Mouse (Mus musculus) limb, embryonic 13.5 days (tissue): ENCODE measurements at regions not wholly inside any gene's neighbourhood (a gene's known extent, or its start where the extent isn't known, plus 50 kb on each side); places are given as distances from the start of the nearest gene placed in this dataset.

ENCODE experiments used
- ATAC-seq: fragments of 200-750 bp; cut with Nextera tagmentation; 2 replicates; pipeline ENCODE4 v1.8.0; 2017; ENCODE audit warnings: low read depth, moderate number of reproducible peaks, moderate TSS enrichment; ENCODE audit not compliant: low FRiP score
- H3K27ac ChIP-seq: fragments of 300-500 bp; sonication (generic); 2 replicates; pipeline ENCODE4 v1.5.1; 2015; ENCODE audit warnings: inconsistent platforms, mild to moderate bottlenecking, moderate library complexity
- H3K27me3 ChIP-seq: fragments of 300-500 bp; sonication (generic); 2 replicates; pipeline ENCODE4 v1.6.1; 2015; ENCODE audit warnings: mild to moderate bottlenecking, inconsistent platforms
- H3K36me3 ChIP-seq: fragments of 300-500 bp; sonication (generic); 2 replicates; pipeline ENCODE4 v1.6.1; 2015; ENCODE audit warnings: inconsistent platforms, mild to moderate bottlenecking, moderate library complexity
- H3K4me1 ChIP-seq: fragments of 300-500 bp; sonication (generic); 2 replicates; pipeline ENCODE4 v1.6.1; 2015; ENCODE audit warnings: inconsistent platforms
- H3K4me2 ChIP-seq: fragments of 300-500 bp; sonication (generic); replicated peaks from 2 replicates; pipeline ENCODE4 v1.6.1; 2015; ENCODE audit warnings: inconsistent platforms, mild to moderate bottlenecking, moderate library complexity
- H3K4me3 ChIP-seq: fragments of 300-500 bp; sonication (generic); 2 replicates; pipeline ENCODE4 v1.5.1; 2015; ENCODE audit warnings: moderate library complexity, mild to moderate bottlenecking, inconsistent platforms
- H3K9ac ChIP-seq: fragments of 300-500 bp; sonication (generic); 2 replicates; pipeline ENCODE4 v1.6.1; 2015; ENCODE audit warnings: mild to moderate bottlenecking, inconsistent platforms
- H3K9me3 ChIP-seq: fragments of 300-500 bp; sonication (generic); 2 replicates; pipeline ENCODE4 v1.6.1; 2016; ENCODE audit warnings: inconsistent platforms
- WGBS: fragments of 180-500 bp; shearing (Covaris S2); methylation state at CpG from one replicate; pipeline ENCODE4 v1.1.7; 2015; 5-methylcytosine and 5-hydroxymethylcytosine counted together

DNA sequence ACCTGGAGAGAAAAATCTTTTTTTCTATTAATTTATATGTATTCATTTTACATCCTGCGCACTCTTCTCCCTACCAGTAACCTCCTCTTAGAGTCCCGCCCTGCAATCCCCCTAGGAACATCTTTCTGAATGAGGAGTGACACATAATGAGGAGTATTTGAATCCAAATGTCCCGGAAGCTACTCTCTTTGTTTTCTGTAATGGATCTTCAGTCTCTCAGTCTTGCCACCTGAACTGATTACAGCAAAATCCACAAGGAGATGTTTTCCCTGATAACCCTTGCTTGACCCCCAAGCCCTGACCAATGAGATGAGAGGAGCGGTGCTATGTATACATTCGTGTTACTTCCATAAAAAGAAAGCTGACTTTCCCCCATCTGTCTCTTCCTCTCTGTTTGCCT, 334.4 kb upstream of the Marcks start:
- WGBS = 80% methylated on average over 5 of the region's 5 CpGs
- H3K4me1 ChIP-seq = no peaks in the 10 kb centered on the region
- no peak overlapping the region for H3K27ac ChIP-seq

GRCm38 (mm10) chr10:37457384-37457783, 318.7 kb upstream of the Marcks start:
- no peaks in the 10 kb centered on the region for H3K9me3 ChIP-seq
- H3K4me2 ChIP-seq = no peak overlapping the region
- 94% methylated on average over 2 of the region's 2 CpGs for WGBS
- ATAC-seq = no peak
- H3K36me3 ChIP-seq = no peaks in the 10 kb centered on the region
- no peaks in the 10 kb centered on the region for H3K4me1 ChIP-seq
- H3K4me3 ChIP-seq = no peak overlapping the region
- no peak overlapping the region for H3K27ac ChIP-seq
- no peaks in the 10 kb centered on the region for H3K27me3 ChIP-seq
- no peak overlapping the region for H3K9ac ChIP-seq

More for the DNA sequence above, 334.4 kb upstream of the Marcks start:
- Histone ChIP-seq H3K4me3 (no peak overlapping the region), H3K36me3 (no peaks in the 10 kb centered on the region), H3K9ac (no peak overlapping the region), H3K27me3 (no peaks in the 10 kb centered on the region), H3K9me3 (no peaks in the 10 kb centered on the region), H3K4me2 (no peak overlapping the region)
- no peak for ATAC-seq

GRCm38 (mm10) chr10:37449894-37450293, 311.2 kb upstream of the Marcks start:
- no peak overlapping the region for H3K4me2 ChIP-seq
- H3K4me3 ChIP-seq = no peak overlapping the region
- no peak overlapping the region for H3K27ac ChIP-seq
- H3K36me3 ChIP-seq = no peaks in the 10 kb centered on the region
- no peaks in the 10 kb centered on the region for H3K9me3 ChIP-seq
- no peaks in the 10 kb centered on the region for H3K27me3 ChIP-seq
- H3K9ac ChIP-seq = no peak overlapping the region
- WGBS = 77% methylated on average over 2 of the region's 2 CpGs
- ATAC-seq = no peak
- no peaks in the 10 kb centered on the region for H3K4me1 ChIP-seq

DNA sequence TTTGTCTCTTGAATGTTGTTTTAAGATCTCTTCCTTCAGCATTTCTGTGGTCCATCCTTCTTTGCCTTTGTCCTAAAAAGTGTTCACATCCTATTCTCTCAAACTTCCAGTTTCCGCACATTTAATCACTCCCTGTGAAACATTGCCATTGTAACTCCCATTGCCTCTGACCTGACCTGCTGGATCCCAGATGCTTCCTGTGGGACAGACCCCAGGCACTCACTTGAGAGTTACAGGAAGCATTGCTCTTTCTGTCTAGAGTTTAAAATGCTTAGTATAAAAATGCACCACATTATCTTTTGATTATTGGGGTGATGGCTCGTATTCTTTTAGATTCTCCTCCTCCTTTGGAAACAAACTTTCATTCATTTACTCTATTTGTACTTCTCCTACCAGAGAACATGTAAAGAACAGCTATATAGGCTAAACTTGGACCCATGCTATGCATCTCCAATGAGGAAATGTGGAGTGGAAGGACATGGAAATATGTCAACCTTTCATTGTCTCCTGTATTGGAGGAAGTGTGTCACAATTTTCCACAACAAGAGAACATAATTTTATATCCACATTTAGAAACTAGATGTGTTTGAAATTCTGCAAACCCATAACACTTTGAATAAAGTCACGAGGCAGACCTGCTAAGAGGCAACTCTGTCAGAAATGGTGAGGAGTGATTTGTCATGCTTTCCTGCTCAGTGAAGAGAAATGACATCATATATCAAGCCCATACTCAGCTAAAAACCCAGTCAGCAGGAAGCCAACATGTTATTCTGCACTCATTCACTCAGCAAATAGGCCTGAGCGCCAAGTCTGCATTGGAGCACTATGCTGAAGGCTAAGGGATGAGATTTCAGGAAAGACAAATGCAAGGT, 308.8 kb upstream of the Marcks start:
- Histone ChIP-seq H3K27ac (no peak overlapping the region), H3K4me1 (no peaks in the 10 kb centered on the region), H3K27me3 (no peaks in the 10 kb centered on the region), H3K9me3 (no peaks in the 10 kb centered on the region), H3K4me2 (no peak overlapping the region), H3K36me3 (no peaks in the 10 kb centered on the region), H3K4me3 (no peak overlapping the region), H3K9ac (no peak overlapping the region)
- 77% methylated on average over 4 of the region's 4 CpGs for WGBS
- ATAC-seq = no peak

GRCm38 (mm10) chr10:37439863-37440613, 301.3 kb upstream of the Marcks start:
- Histone ChIP-seq H3K9me3 (no peaks in the 10 kb centered on the region), H3K4me1 (peaks cover 6% of the 10 kb centered on the region; the same call in 1 of the 2 replicates), H3K4me3 (no peak overlapping the region), H3K4me2 (no peak overlapping the region), H3K9ac (no peak overlapping the region), H3K27ac (no peak overlapping the region), H3K36me3 (no peaks in the 10 kb centered on the region), H3K27me3 (no peaks in the 10 kb centered on the region)
- ATAC-seq = no peak
- 61% methylated on average over 4 of the region's 4 CpGs for WGBS

DNA sequence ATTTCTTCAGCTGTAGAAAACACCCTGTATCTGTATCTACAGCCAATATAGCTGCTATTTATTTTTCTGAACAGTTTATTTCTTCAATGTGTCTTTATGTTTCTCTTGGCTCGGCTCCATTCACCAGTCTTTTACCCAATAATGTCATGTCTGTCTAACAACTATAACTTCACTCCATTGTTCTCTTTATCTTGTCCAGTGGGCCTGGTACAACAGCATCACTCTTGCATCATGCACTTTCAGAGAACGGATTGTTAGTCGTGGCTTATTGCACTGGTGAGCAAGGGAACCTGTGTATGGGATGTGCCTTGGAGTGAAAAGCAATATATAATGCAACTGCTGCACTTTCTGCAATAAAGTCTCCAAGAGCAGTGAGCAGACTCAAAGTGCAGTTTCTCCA, 299.6 kb upstream of the Marcks start:
- Histone ChIP-seq H3K4me1 (peaks cover 12% of the 10 kb centered on the region), H3K9ac (no peak overlapping the region), H3K4me2 (no peak overlapping the region), H3K36me3 (no peaks in the 10 kb centered on the region), H3K9me3 (no peaks in the 10 kb centered on the region), H3K27me3 (no peaks in the 10 kb centered on the region), H3K4me3 (no peak overlapping the region), H3K27ac (no peak overlapping the region)
- 62% methylated on average over 3 of the region's 3 CpGs for WGBS
- ATAC-seq = no peak

DNA sequence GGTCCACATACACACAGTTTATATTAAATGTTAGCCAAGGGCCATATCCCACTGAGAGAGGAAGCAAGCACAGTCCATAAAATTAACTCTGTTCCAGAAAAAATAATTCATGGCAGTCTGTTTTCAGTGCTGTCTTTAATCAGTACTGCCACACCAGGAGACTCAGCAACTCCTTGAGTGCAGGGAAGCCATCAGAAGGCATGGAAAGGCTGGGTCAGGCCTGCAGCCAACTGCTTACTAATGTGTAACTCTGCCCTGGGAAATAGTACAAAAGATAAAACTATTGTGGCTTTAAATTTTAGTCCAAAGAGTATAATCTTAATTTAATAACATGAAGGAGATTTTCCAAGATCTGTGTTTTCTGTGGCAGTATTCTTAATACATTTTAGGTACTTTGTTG, 298.1 kb upstream of the Marcks start:
- Histone ChIP-seq H3K27me3 (no peaks in the 10 kb centered on the region), H3K9me3 (no peaks in the 10 kb centered on the region), H3K36me3 (no peaks in the 10 kb centered on the region), H3K27ac (no peak overlapping the region), H3K9ac (no peak overlapping the region), H3K4me1 (peaks cover 12% of the 10 kb centered on the region), H3K4me3 (no peak overlapping the region), H3K4me2 (no peak overlapping the region)
- ATAC-seq = no peak

- H3K27me3 ChIP-seq = no peaks in the 10 kb centered on the region
- no peak for ATAC-seq
- WGBS = 40% methylated on average over 5 of the region's 5 CpGs
- no peak overlapping the region for H3K4me2 ChIP-seq
- H3K9me3 ChIP-seq = no peaks in the 10 kb centered on the region
- H3K4me1 ChIP-seq = peaks cover 12% of the 10 kb centered on the region
- H3K9ac ChIP-seq = no peak overlapping the region
- no peak overlapping the region for H3K27ac ChIP-seq
- no peaks in the 10 kb centered on the region for H3K36me3 ChIP-seq
- H3K4me3 ChIP-seq = no peak overlapping the region
These were observed 295.5 kb upstream of the Marcks start for GRCm38 (mm10) chr10:37434229-37434628.

GRCm38 (mm10) chr10:37423047-37423446, 284.3 kb upstream of the Marcks start:
- no peak overlapping the region for H3K4me3 ChIP-seq
- H3K27ac ChIP-seq = 0 out of 2 replicates have a peak overlapping the region, but pooled peaks have one; percentile 15
- H3K36me3 ChIP-seq = no peaks in the 10 kb centered on the region
- no peaks in the 10 kb centered on the region for H3K9me3 ChIP-seq
- ATAC-seq = no peak
- H3K9ac ChIP-seq = no peak overlapping the region
- peaks cover 9% of the 10 kb centered on the region for H3K4me1 ChIP-seq
- no peak overlapping the region for H3K4me2 ChIP-seq
- 43% methylated on average over 1 of the region's 1 CpGs for WGBS
- H3K27me3 ChIP-seq = no peaks in the 10 kb centered on the region

- Histone ChIP-seq H3K27me3 (no peaks in the 10 kb centered on the region), H3K9ac (no peak overlapping the region), H3K9me3 (no peaks in the 10 kb centered on the region), H3K4me3 (no peak overlapping the region), H3K27ac (no peak overlapping the region), H3K4me1 (peaks cover 9% of the 10 kb centered on the region), H3K36me3 (no peaks in the 10 kb centered on the region), H3K4me2 (no peak overlapping the region)
- 21% methylated on average over 2 of the region's 2 CpGs for WGBS
- ATAC-seq = peak; percentile 54
These were observed 283.9 kb upstream of the Marcks start for GRCm38 (mm10) chr10:37422612-37423011.

- no peak overlapping the region for H3K9ac ChIP-seq
- 83% methylated on average over 1 of the region's 1 CpGs for WGBS
- H3K36me3 ChIP-seq = no peaks in the 10 kb centered on the region
- no peak overlapping the region for H3K4me2 ChIP-seq
- no peaks in the 10 kb centered on the region for H3K27me3 ChIP-seq
- ATAC-seq = no peak
- H3K27ac ChIP-seq = no peak overlapping the region
- H3K4me3 ChIP-seq = no peak overlapping the region
- no peaks in the 10 kb centered on the region for H3K9me3 ChIP-seq
- H3K4me1 ChIP-seq = no peaks in the 10 kb centered on the region
These were observed 277.6 kb upstream of the Marcks start for GRCm38 (mm10) chr10:37416321-37416720.

DNA sequence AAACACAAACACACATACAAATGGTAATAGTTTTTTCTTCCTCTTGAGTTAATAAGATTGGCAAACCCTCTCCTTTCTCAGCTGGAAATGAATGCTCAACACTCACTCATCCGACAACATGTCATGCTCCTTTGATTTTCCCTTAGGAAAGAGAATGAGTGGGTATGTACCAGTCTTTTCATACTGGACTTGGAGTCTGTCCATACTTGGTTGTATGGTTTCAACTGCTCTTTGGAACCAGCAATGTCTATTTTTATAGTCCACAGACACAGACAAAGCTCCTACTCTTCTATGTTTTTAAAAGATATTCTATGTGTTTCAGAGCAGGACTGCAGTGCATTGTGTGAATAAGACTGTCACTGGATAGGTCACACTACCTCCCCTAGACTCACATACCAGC, 273.7 kb upstream of the Marcks start:
- H3K27ac ChIP-seq = no peak overlapping the region
- no peak for ATAC-seq
- H3K27me3 ChIP-seq = no peaks in the 10 kb centered on the region
- no peaks in the 10 kb centered on the region for H3K4me1 ChIP-seq
- H3K4me2 ChIP-seq = no peak overlapping the region
- H3K4me3 ChIP-seq = no peak overlapping the region
- no peak overlapping the region for H3K9ac ChIP-seq
- 93% methylated on average over 1 of the region's 1 CpGs for WGBS
- no peaks in the 10 kb centered on the region for H3K36me3 ChIP-seq
- no peaks in the 10 kb centered on the region for H3K9me3 ChIP-seq
